In the genomic region with DNA sequence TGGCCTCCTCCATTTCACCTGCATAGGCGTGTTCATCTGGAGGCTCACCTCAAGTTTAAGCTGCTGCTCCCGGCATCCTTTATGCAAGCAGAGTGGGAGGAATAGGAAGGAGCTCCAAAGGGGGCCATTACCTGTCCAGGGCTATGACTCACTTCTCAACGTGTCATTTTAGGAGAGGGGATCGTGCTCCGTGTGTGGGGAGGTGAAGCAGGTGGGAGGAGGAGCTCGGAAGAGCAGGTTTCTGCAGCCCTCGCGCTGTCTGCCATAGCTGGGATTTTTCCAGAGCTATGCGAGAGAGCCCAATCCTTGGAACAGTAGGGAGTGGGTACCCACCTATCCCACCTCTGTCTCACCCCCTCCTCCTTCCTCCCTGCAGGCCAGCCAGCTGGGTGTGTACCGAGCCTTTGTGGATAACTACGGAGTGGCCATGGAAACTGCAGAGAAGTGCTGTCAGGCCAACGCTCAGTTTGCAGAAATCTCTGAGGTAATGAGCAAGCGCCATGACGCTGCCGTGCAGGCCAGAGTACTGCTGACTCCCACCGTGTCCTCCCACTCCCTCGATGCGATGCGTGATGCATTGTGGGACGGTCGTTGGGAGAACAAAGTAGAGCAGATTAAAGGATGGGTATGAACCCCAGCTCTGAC, we compare ENCODE assay signal across 16 mouse cellular contexts.
DNase-seq lines count a peak whose midpoint lies in the region; ATAC-seq lines count a peak whose summit lies in the region.
"Had no signal": no experiment of that assay in that cellular context is flagged by ENCODE, and none has a peak within 500 bp of the region (broad histone marks: within the 10 kb centered on the region; RNA-seq: fewer than 3 reads in every experiment).

No protein-coding gene starts in this region.

- no peak overlapping the region for H3K9ac ChIP-seq in forebrain, embryonic 14.5 days (ENCODE audit: low read length)
- H3K9ac ChIP-seq in forebrain, embryonic 11.5 days (ENCODE audit: low read length) = no peak overlapping the region
- no peak overlapping the region for H3K9ac ChIP-seq in midbrain, embryonic 15.5 days

- DNase-seq in forebrain, embryonic 14.5 days (ENCODE audit: low spot score) = no peak
- no peak for DNase-seq in forebrain, embryonic 11.5 days (ENCODE audit: low spot score)
- DNase-seq in left cerebral cortex, adult 18-20 months (ENCODE audit: low spot score in 2 of 2) = peak; percentile 42 to 63
- no peak for DNase-seq in left cerebral cortex, adult 11 months (ENCODE audit: low spot score)
- DNase-seq in right cerebral cortex, adult 18-20 months = peak; percentile 72
- no peak for DNase-seq in right cerebral cortex, postnatal 4 days
- DNase-seq in cerebellum, adult 11-12 months = no peak
- DNase-seq: adrenal gland, adult 2 months; gastrocnemius, postnatal 10 days; heart, postnatal 14 days; kidney, postnatal 14 days; liver; lung, adult 2 months had no signal

- no peaks in the 10 kb centered on the region for H3K27me3 ChIP-seq in forebrain, embryonic 14.5 days (replicated peaks; ENCODE audit: control insufficient read depth, insufficient read depth, low read length)
- no peaks in the 10 kb centered on the region for H3K27me3 ChIP-seq in forebrain, embryonic 11.5 days (ENCODE audit: control insufficient read depth, insufficient read depth, low read length)
- H3K27me3 ChIP-seq in midbrain, embryonic 15.5 days (replicated peaks) = no peaks in the 10 kb centered on the region

- no peak overlapping the region for H3K4me2 ChIP-seq in forebrain, embryonic 14.5 days (ENCODE audit: low read length)
- H3K4me2 ChIP-seq in forebrain, embryonic 11.5 days (ENCODE audit: low read depth, low read length, severe bottlenecking) = no peak overlapping the region
- H3K4me2 ChIP-seq in midbrain, embryonic 15.5 days = no peak overlapping the region

- no peaks in the 10 kb centered on the region; the same call in 1 of the 2 replicates for H3K4me1 ChIP-seq in forebrain, embryonic 14.5 days (ENCODE audit: control insufficient read depth, insufficient read depth, low read length)
- H3K4me1 ChIP-seq in forebrain, embryonic 11.5 days (replicated peaks; ENCODE audit: control insufficient read depth, insufficient read depth, low read length) = no peaks in the 10 kb centered on the region
- peaks cover 5% of the 10 kb centered on the region; the same call in 1 of the 2 replicates for H3K4me1 ChIP-seq in midbrain, embryonic 15.5 days

- 91% methylated on average over 21 of the region's 21 CpGs for WGBS in forebrain, embryonic 14.5 days
- 94% methylated on average over 21 of the region's 21 CpGs for WGBS in forebrain, embryonic 11.5 days
- 85% methylated on average over 21 of the region's 21 CpGs for WGBS in midbrain, embryonic 15.5 days

- H3K9me3 ChIP-seq in forebrain, embryonic 14.5 days (replicated peaks; ENCODE audit: control insufficient read depth, low read length) = no peaks in the 10 kb centered on the region
- no peaks in the 10 kb centered on the region for H3K9me3 ChIP-seq in forebrain, embryonic 11.5 days (ENCODE audit: control insufficient read depth, low read length)
- no peaks in the 10 kb centered on the region for H3K9me3 ChIP-seq in midbrain, embryonic 15.5 days

- no peak overlapping the region for H3K4me3 ChIP-seq in forebrain, embryonic 14.5 days (ENCODE audit: low read depth, low read length)
- no peak overlapping the region for H3K4me3 ChIP-seq in forebrain, embryonic 11.5 days (ENCODE audit: low read depth, low read length)
- H3K4me3 ChIP-seq in midbrain, embryonic 15.5 days = no peak overlapping the region

- H3K27ac ChIP-seq in forebrain, embryonic 14.5 days (ENCODE audit: low read depth, low read length) = peak overlapping the region; percentile 21; the same call in 1 of the 2 replicates
- no peak overlapping the region for H3K27ac ChIP-seq in forebrain, embryonic 11.5 days (ENCODE audit: low read depth, low read length)
- H3K27ac ChIP-seq in midbrain, embryonic 15.5 days = no peak overlapping the region
- H3K27ac ChIP-seq: macrophage had no signal

- ATAC-seq in forebrain, embryonic 14.5 days = no peak
- ATAC-seq in forebrain, embryonic 11.5 days (replicated peaks; ENCODE audit: low FRiP score) = no peak
- peak; percentile 55 for ATAC-seq in midbrain, embryonic 15.5 days (replicated peaks)
- ATAC-seq: intestine, postnatal 0 days had no signal

- peaks cover 73% of the 10 kb centered on the region for H3K36me3 ChIP-seq in forebrain, embryonic 14.5 days (ENCODE audit: control insufficient read depth, insufficient read depth, low read length)
- peaks cover 2% of the 10 kb centered on the region; the same call in 1 of the 2 replicates for H3K36me3 ChIP-seq in forebrain, embryonic 11.5 days (ENCODE audit: control insufficient read depth, insufficient read depth, low read length)
- H3K36me3 ChIP-seq in midbrain, embryonic 15.5 days (replicated peaks) = peaks cover 6% of the 10 kb centered on the region; the same call in 1 of the 2 replicates

Comparison
In these comparisons a context has a peak if more than half of its experiments do, and no peak if none do; other contexts are left out.
1. DNase-seq: peak in left cerebral cortex, adult 18-20 months (2 of 2) and right cerebral cortex, adult 18-20 months (single experiment); none in forebrain, embryonic 14.5 days (single experiment), forebrain, embryonic 11.5 days (single experiment), left cerebral cortex, adult 11 months (single experiment), right cerebral cortex, postnatal 4 days (single experiment) and cerebellum, adult 11-12 months (single experiment).